ENCODE assay signal across 8 mouse cellular contexts in genomic region chr7:34313443-34313875, GRCm38 (mm10). TPM values are rescaled to one million over a fixed set of nuclear protein-coding genes. Genes with fewer than 3 reads are reported as not detected.
DNase-seq lines count a peak whose midpoint lies in the region; ATAC-seq and TF ChIP-seq lines count a peak whose summit lies in the region.

Gene 4931406P16Rik, minus strand, starts transcription at chr7:34313551.

- peak; percentile 46 for TF ChIP-seq POLR2A in ES-Bruce4 (IDR thresholded peaks at IDR 0.05; ENCODE audit: insufficient read depth, low read length)
- TF ChIP-seq POLR2A in lung, adult 2 months (IDR thresholded peaks at IDR 0.05; ENCODE audit: borderline replicate concordance, extremely low read depth, low read depth, low read length), result peak; percentile 93

- no peaks in the 10 kb centered on the region for H3K27me3 ChIP-seq in ES-Bruce4 (ENCODE audit: control insufficient read depth, insufficient read depth, low read length, poor library complexity, severe bottlenecking)
- H3K27me3 ChIP-seq in forebrain, embryonic 15.5 days, result no peaks in the 10 kb centered on the region

- peak within 1 kb of the TSS; percentile 69 for H3K4me3 ChIP-seq in ES-Bruce4 (ENCODE audit: low read depth, low read length)
- H3K4me3 ChIP-seq in forebrain, embryonic 15.5 days, result peak within 1 kb of the TSS; percentile 81
- peak within 1 kb of the TSS; percentile 85 for H3K4me3 ChIP-seq in lung, adult 2 months (replicated peaks; ENCODE audit: extremely low read depth, low read depth, low read length)

- H3K27ac ChIP-seq in ES-Bruce4 (ENCODE audit: insufficient read depth, low read length), result no peak within 1 kb of the TSS
- H3K27ac ChIP-seq in forebrain, embryonic 15.5 days (replicated peaks), result peak within 1 kb of the TSS; percentile 93

- H3K4me1 ChIP-seq in ES-Bruce4 (ENCODE audit: control insufficient read depth, insufficient read depth, low read length), result no peaks in the 10 kb centered on the region
- peaks cover 15% of the 10 kb centered on the region; the same call in 1 of the 2 replicates for H3K4me1 ChIP-seq in forebrain, embryonic 15.5 days
- peaks cover 18% of the 10 kb centered on the region for H3K4me1 ChIP-seq in lung, adult 2 months (ENCODE audit: control insufficient read depth, insufficient read depth, low read length)

- no peak for TF ChIP-seq EP300 in ES-Bruce4 (IDR thresholded peaks at IDR 0.05; ENCODE audit: insufficient read depth, low read depth, low read length)

- DNase-seq in heart, postnatal 25 days (ENCODE audit: low spot score), result peak; percentile 84
- peak; percentile 81 to 87 for DNase-seq in layer of hippocampus, adult 18-20 months (ENCODE audit: low spot score in 2 of 2)
- DNase-seq in lung, adult 2 months, result peak; percentile 89
- peak; percentile 74 to 76 for DNase-seq in thymus, adult 18-20 months

- no peaks in the 10 kb centered on the region for H3K36me3 ChIP-seq in ES-Bruce4 (ENCODE audit: control insufficient read depth, insufficient read depth, low read length, poor library complexity, severe bottlenecking)
- no peaks in the 10 kb centered on the region for H3K36me3 ChIP-seq in forebrain, embryonic 15.5 days

- under 1% methylated on average over 41 of the region's 41 CpGs for WGBS in forebrain, embryonic 15.5 days
- WGBS in lung, adult 2 months, result under 1% methylated on average over 40 of the region's 41 CpGs

- TF ChIP-seq CTCF in ES-Bruce4 (IDR thresholded peaks at IDR 0.05; ENCODE audit: low read depth, low read length), result no peak
- no peak for TF ChIP-seq CTCF in lung, adult 2 months (IDR thresholded peaks at IDR 0.05; ENCODE audit: insufficient read depth, low read length)

- H3K9me3 ChIP-seq in ES-Bruce4 (replicated peaks; ENCODE audit: control insufficient read depth, insufficient read depth, low read length, poor library complexity, severe bottlenecking), result no peaks in the 10 kb centered on the region
- H3K9me3 ChIP-seq in forebrain, embryonic 15.5 days, result no peaks in the 10 kb centered on the region

- peak within 1 kb of the TSS; percentile 94 for H3K9ac ChIP-seq in ES-Bruce4 (ENCODE audit: low read depth, poor library complexity, severe bottlenecking)
- H3K9ac ChIP-seq in forebrain, embryonic 15.5 days (replicated peaks), result peak within 1 kb of the TSS; percentile 85

- peak within 1 kb of the TSS; percentile 78 for H3K4me2 ChIP-seq in forebrain, embryonic 15.5 days (replicated peaks)

- intact Hi-C loops in heart, postnatal 25 days (cut with DNase I), result loop anchor here (2.0 to 5.0 kb wide), 3 partner anchors 46 to 81 kb away; partner anchors contain the start of gene Gpi1

- peak; percentile 87 for ATAC-seq in cerebellum, adult (ENCODE audit: insufficient number of reproducible peaks, low FRiP score, low TSS enrichment)
- peak; percentile 95 for ATAC-seq in forebrain, embryonic 15.5 days (replicated peaks)
- ATAC-seq in neutrophil, adult 5-6 weeks (ENCODE audit: extremely low read depth, insufficient number of reproducible peaks, low FRiP score, poor library complexity, severe bottlenecking), result peak; percentile 63

RNA-seq across cellular contexts. Expression of gene 4931406P16Rik, which starts in this region (rescaled TPM):
- 80.0 and 82.5 TPM in 2 replicates for polyA plus RNA-seq in ES-Bruce4 (2011; ENCODE audit: insufficient read depth, insufficient read length, low read depth, missing spikeins)
- 25.4 and 28.1 TPM in 2 replicates for polyA plus RNA-seq in forebrain, embryonic 15.5 days (2015; fragmentation: Nextera tagmentation; extraction: Ambion mirVana)
- 10 to 100 TPM; 45.3 to 52.9 TPM for total RNA-seq in heart, postnatal 25 days (2021)
- total RNA-seq in layer of hippocampus, adult 18-20 months (2021), result 10 to 100 TPM; 31.9 to 33.6 TPM
- 80.0 and 91.4 TPM in 2 replicates for polyA plus RNA-seq in lung, adult 2 months (2012; rRNA removed)
- total RNA-seq in neutrophil, adult 5-6 weeks (2017), result 33.6 and 36.8 TPM in 2 replicates
